Mouse (Mus musculus): Measurements from ENCODE around the gene Hpcal1.

- TF ChIP-seq CTCF (IDR thresholded peaks at IDR 0.05; ENCODE audit: low read depth, low read length) (peak; percentile 76), POLR2A (IDR thresholded peaks at IDR 0.05; ENCODE audit: insufficient read depth, low read length) (no peak), EP300 (IDR thresholded peaks at IDR 0.05; ENCODE audit: insufficient read depth, low read depth, low read length) (0 out of 2 replicates have a peak, but pooled peaks have one; percentile 24)
Observed at GRCm38 (mm10) chr12:17778320-17778719, 87.7 kb downstream of the Hpcal1 start.
